Comparison of ENCODE assay signal across 25 mouse cellular contexts in genomic region chr3:95223041-95223440, GRCm38 (mm10). TPM values are rescaled to one million over a fixed set of nuclear protein-coding genes. Genes with fewer than 3 reads are reported as not detected.
A peak's percentile ranks its signal among the peaks of the same experiment; 100 is the strongest.
DNase-seq lines count a peak whose midpoint lies in the region; ATAC-seq and TF ChIP-seq lines count a peak whose summit lies in the region.
"Had no signal": no experiment of that assay in that cellular context is flagged by ENCODE, and none has a peak within 500 bp of the region (broad histone marks: within the 10 kb centered on the region; RNA-seq: fewer than 3 reads in every experiment).

No protein-coding gene starts in this region.

- no peaks in the 10 kb centered on the region for H3K27me3 ChIP-seq in embryonic facial prominence, embryonic 13.5 days
- H3K27me3 ChIP-seq in embryonic facial prominence, embryonic 10.5 days (replicated peaks; ENCODE audit: low read depth, poor library complexity, severe bottlenecking) = no peaks in the 10 kb centered on the region
- H3K27me3 ChIP-seq in heart, postnatal 0 days (ENCODE audit: control insufficient read depth, insufficient read depth, low read length) = no peaks in the 10 kb centered on the region
- H3K27me3 ChIP-seq: embryonic facial prominence, embryonic 15.5 days; hindbrain, embryonic 15.5 days had no signal

- H3K9me3 ChIP-seq in embryonic facial prominence, embryonic 13.5 days = no peaks in the 10 kb centered on the region
- no peaks in the 10 kb centered on the region; the same call in 1 of the 2 replicates for H3K9me3 ChIP-seq in embryonic facial prominence, embryonic 10.5 days
- H3K9me3 ChIP-seq in heart, postnatal 0 days (replicated peaks; ENCODE audit: control insufficient read depth, low read length) = no peaks in the 10 kb centered on the region
- H3K9me3 ChIP-seq: embryonic facial prominence, embryonic 15.5 days; forebrain, embryonic 10.5 days; G1E; hindbrain, embryonic 10.5 days; hindbrain, embryonic 15.5 days had no signal

- peaks cover 56% of the 10 kb centered on the region for H3K36me3 ChIP-seq in embryonic facial prominence, embryonic 13.5 days
- H3K36me3 ChIP-seq in embryonic facial prominence, embryonic 10.5 days (replicated peaks) = peaks cover 79% of the 10 kb centered on the region
- 0 out of 2 replicates have a peak, but pooled peaks cover 8% of the 10 kb centered on the region for H3K36me3 ChIP-seq in heart, postnatal 0 days (replicated peaks; ENCODE audit: control insufficient read depth, insufficient read depth, low read length)

- no peak overlapping the region for H3K27ac ChIP-seq in embryonic facial prominence, embryonic 13.5 days
- H3K27ac ChIP-seq in embryonic facial prominence, embryonic 10.5 days (replicated peaks) = no peak overlapping the region
- peak overlapping the region; percentile 47; the same call in 1 of the 2 replicates for H3K27ac ChIP-seq in heart, postnatal 0 days (ENCODE audit: low read depth)
- 0 out of 2 replicates have a peak overlapping the region, but pooled peaks have one; percentile 2 for H3K27ac ChIP-seq in brown adipose tissue, adult 24 weeks (replicated peaks; ENCODE audit: low read depth, low read length)
- H3K27ac ChIP-seq: embryonic facial prominence, embryonic 15.5 days; forebrain, embryonic 10.5 days; hindbrain, embryonic 10.5 days; hindbrain, embryonic 15.5 days had no signal

- no peak overlapping the region for H3K4me2 ChIP-seq in embryonic facial prominence, embryonic 13.5 days
- no peak overlapping the region for H3K4me2 ChIP-seq in heart, postnatal 0 days (ENCODE audit: low read depth, low read length)
- H3K4me2 ChIP-seq: embryonic facial prominence, embryonic 15.5 days; hindbrain, embryonic 15.5 days had no signal

- ATAC-seq in embryonic facial prominence, embryonic 13.5 days (ENCODE audit: insufficient number of reproducible peaks, insufficient read depth, low FRiP score, low TSS enrichment, low read depth) = no peak
- no peak for ATAC-seq in heart, postnatal 0 days (ENCODE audit: insufficient read depth, low read depth)
- ATAC-seq in CD4-positive, CD25-positive, alpha-beta regulatory T cell, adult 4 months = peak; percentile 4
- ATAC-seq: forebrain, embryonic 14.5 days; inflammation-experienced regulatory T-cells, adult 6 months; intestine, postnatal 0 days had no signal

- no peak overlapping the region for H3K4me3 ChIP-seq in embryonic facial prominence, embryonic 13.5 days
- no peak overlapping the region for H3K4me3 ChIP-seq in embryonic facial prominence, embryonic 10.5 days
- H3K4me3 ChIP-seq in heart, postnatal 0 days (ENCODE audit: low read depth, low read length) = no peak overlapping the region
- H3K4me3 ChIP-seq in brown adipose tissue, adult 24 weeks (ENCODE audit: insufficient read depth, low read depth, low read length) = no peak overlapping the region
- H3K4me3 ChIP-seq: embryonic facial prominence, embryonic 15.5 days; erythroblast, embryonic 14.5 days; forebrain, embryonic 10.5 days; hindbrain, embryonic 10.5 days; hindbrain, embryonic 15.5 days had no signal

- 98% methylated on average over 2 of the region's 2 CpGs for WGBS in embryonic facial prominence, embryonic 13.5 days
- WGBS in embryonic facial prominence, embryonic 10.5 days = 90% methylated on average over 2 of the region's 2 CpGs
- 93% methylated on average over 2 of the region's 2 CpGs for WGBS in heart, postnatal 0 days

- TF ChIP-seq CTCF in heart, postnatal 0 days (IDR thresholded peaks at IDR 0.05; ENCODE audit: low read depth) = no peak

- H3K4me1 ChIP-seq in embryonic facial prominence, embryonic 13.5 days = peaks cover 16% of the 10 kb centered on the region
- H3K4me1 ChIP-seq in embryonic facial prominence, embryonic 10.5 days = peaks cover 30% of the 10 kb centered on the region
- H3K4me1 ChIP-seq in heart, postnatal 0 days (ENCODE audit: control insufficient read depth, insufficient read depth) = peaks cover 14% of the 10 kb centered on the region; the same call in 1 of the 2 replicates
- H3K4me1 ChIP-seq in brown adipose tissue, adult 24 weeks (ENCODE audit: control insufficient read depth, insufficient read depth, insufficient read length, low read length) = no peaks in the 10 kb centered on the region

- intact Hi-C loops in gastrocnemius, postnatal 36 days (cut with DNase I) = loop anchor here (5.0 kb wide), 1 partner anchor 39 kb away; no protein-coding TSS in a partner anchor

- DNase-seq in embryonic facial prominence, embryonic 10.5 days (ENCODE audit: low spot score) = no peak
- DNase-seq in heart, postnatal 0 days (ENCODE audit: low spot score) = no peak
- no peak for DNase-seq in heart, adult 11 months
- DNase-seq in urinary bladder, adult 2 months (ENCODE audit: low spot score) = no peak
- no peak for DNase-seq in gastrocnemius, postnatal 36 days
- DNase-seq: adrenal gland, postnatal 14 days; cerebellum, adult 18-20 months; cerebellum, postnatal 36 days; gastrocnemius, postnatal 14 days; kidney, adult 8-10 months had no signal

- no peak for TF ChIP-seq EP300 in heart, postnatal 0 days (IDR thresholded peaks at IDR 0.05; ENCODE audit: low read depth)

- H3K9ac ChIP-seq in embryonic facial prominence, embryonic 13.5 days = 0 out of 2 replicates have a peak overlapping the region, but pooled peaks have one; percentile 11
- H3K9ac ChIP-seq in heart, postnatal 0 days (replicated peaks; ENCODE audit: low read depth, low read length) = no peak overlapping the region
- H3K9ac ChIP-seq: embryonic facial prominence, embryonic 15.5 days; hindbrain, embryonic 15.5 days had no signal

RNA-seq across cellular contexts. Expression of gene Gabpb2, which starts 5.3 kb away (rescaled TPM):
- 13.9 and 14.2 TPM in 2 replicates for polyA plus RNA-seq in embryonic facial prominence, embryonic 13.5 days (2015; fragmentation: Nextera tagmentation; extraction: Ambion mirVana)
- polyA plus RNA-seq in embryonic facial prominence, embryonic 10.5 days (2016; fragmentation: Nextera tagmentation; extraction: Ambion mirVana) = 12.0 and 12.5 TPM in 2 replicates
- total RNA-seq in heart, postnatal 0 days (2014; rRNA removed; ENCODE audit: low replicate concordance) = 6.6 and 7.2 TPM in 2 replicates
- 3.1 TPM in 2 replicates for polyA plus RNA-seq in heart, postnatal 0 days (2015; fragmentation: Nextera tagmentation; extraction: Ambion mirVana)
- 10 to 100 TPM; 31.0 to 37.1 TPM for polyA plus RNA-seq in CD4-positive, CD25-positive, alpha-beta regulatory T cell, adult 4 months (2017; shearing (Covaris generic))
- polyA plus RNA-seq in brown adipose tissue, adult 24 weeks (2012; ENCODE audit: insufficient read depth, insufficient read length, missing spikeins) = 11.3 and 12.2 TPM in 2 replicates
- 21.4 and 21.9 TPM in 2 replicates for polyA plus RNA-seq in urinary bladder, adult 2 months (2012; rRNA removed)
- 1 to 10 TPM; 6.6 to 8.0 TPM for total RNA-seq in gastrocnemius, postnatal 36 days (2021)

RNA-seq across cellular contexts. Expression of gene Cdc42se1, which starts 5.5 kb away (rescaled TPM):
- polyA plus RNA-seq in embryonic facial prominence, embryonic 13.5 days (2015; fragmentation: Nextera tagmentation; extraction: Ambion mirVana) = 89.6 and 91.2 TPM in 2 replicates
- 91.1 and 91.2 TPM in 2 replicates for polyA plus RNA-seq in embryonic facial prominence, embryonic 10.5 days (2016; fragmentation: Nextera tagmentation; extraction: Ambion mirVana)
- total RNA-seq in heart, postnatal 0 days (2014; rRNA removed; ENCODE audit: low replicate concordance) = 75.5 and 78.2 TPM in 2 replicates
- polyA plus RNA-seq in heart, postnatal 0 days (2015; fragmentation: Nextera tagmentation; extraction: Ambion mirVana) = 33.6 TPM in 2 replicates
- 100 to 1,000 TPM; 218 to 256 TPM for polyA plus RNA-seq in CD4-positive, CD25-positive, alpha-beta regulatory T cell, adult 4 months (2017; shearing (Covaris generic))
- 23.3 and 29.2 TPM in 2 replicates for polyA plus RNA-seq in brown adipose tissue, adult 24 weeks (2012; ENCODE audit: insufficient read depth, insufficient read length, missing spikeins)
- polyA plus RNA-seq in urinary bladder, adult 2 months (2012; rRNA removed) = 77.2 and 92.7 TPM in 2 replicates
- total RNA-seq in gastrocnemius, postnatal 36 days (2021) = 10 to 100 TPM; 14.2 to 18.4 TPM

RNA-seq across cellular contexts. Expression of gene Mllt11, which starts 8.9 kb away (rescaled TPM):
- 18.8 and 20.3 TPM in 2 replicates for polyA plus RNA-seq in embryonic facial prominence, embryonic 13.5 days (2015; fragmentation: Nextera tagmentation; extraction: Ambion mirVana)
- 29.9 and 35.2 TPM in 2 replicates for polyA plus RNA-seq in embryonic facial prominence, embryonic 10.5 days (2016; fragmentation: Nextera tagmentation; extraction: Ambion mirVana)
- 4.3 and 6.1 TPM in 2 replicates for total RNA-seq in heart, postnatal 0 days (2014; rRNA removed; ENCODE audit: low replicate concordance)
- 8.9 and 9.0 TPM in 2 replicates for polyA plus RNA-seq in heart, postnatal 0 days (2015; fragmentation: Nextera tagmentation; extraction: Ambion mirVana)
- 10 to 100 TPM; 19.0 to 24.1 TPM for polyA plus RNA-seq in CD4-positive, CD25-positive, alpha-beta regulatory T cell, adult 4 months (2017; shearing (Covaris generic))
- polyA plus RNA-seq in brown adipose tissue, adult 24 weeks (2012; ENCODE audit: insufficient read depth, insufficient read length, missing spikeins) = 3.5 and 7.0 TPM in 2 replicates
- 11.0 and 15.4 TPM in 2 replicates for polyA plus RNA-seq in urinary bladder, adult 2 months (2012; rRNA removed)
- total RNA-seq in gastrocnemius, postnatal 36 days (2021) = 10 to 100 TPM; 48.5 to 63.2 TPM

RNA-seq across cellular contexts. Expression of gene Gm128, which starts 18.4 kb away (rescaled TPM):
- 0.46 and 0.61 TPM in 2 replicates for polyA plus RNA-seq in embryonic facial prominence, embryonic 13.5 days (2015; fragmentation: Nextera tagmentation; extraction: Ambion mirVana)
- polyA plus RNA-seq in embryonic facial prominence, embryonic 10.5 days (2016; fragmentation: Nextera tagmentation; extraction: Ambion mirVana) = 0.38 and 0.45 TPM in 2 replicates
- total RNA-seq in heart, postnatal 0 days (2014; rRNA removed; ENCODE audit: low replicate concordance) = 1.1 TPM in 1 of 2 replicates, not detected in the other
- polyA plus RNA-seq in heart, postnatal 0 days (2015; fragmentation: Nextera tagmentation; extraction: Ambion mirVana) = 0.07 TPM in 1 of 2 replicates, not detected in the other
- polyA plus RNA-seq in CD4-positive, CD25-positive, alpha-beta regulatory T cell, adult 4 months (2017; shearing (Covaris generic)) = 1 to 10 TPM in 1 of 2 experiments, under 1 TPM in 1; 0.65 to 1.1 TPM
- polyA plus RNA-seq in brown adipose tissue, adult 24 weeks (2012; ENCODE audit: insufficient read depth, insufficient read length, missing spikeins) = not detected in 2 replicates
- polyA plus RNA-seq in urinary bladder, adult 2 months (2012; rRNA removed) = 0.47 and 0.58 TPM in 2 replicates
- not detected for total RNA-seq in gastrocnemius, postnatal 36 days (2021)
- total RNA-seq: adrenal gland, postnatal 14 days; G1E; heart, postnatal 25 days had no signal
- polyA plus RNA-seq: erythroblast, embryonic 14.5 days; forebrain, embryonic 14.5 days; G1E had no signal

RNA-seq across cellular contexts. Expression of gene Bnipl, which starts 28.0 kb away (rescaled TPM):
- 4.9 and 6.2 TPM in 2 replicates for polyA plus RNA-seq in embryonic facial prominence, embryonic 13.5 days (2015; fragmentation: Nextera tagmentation; extraction: Ambion mirVana)
- 0.99 and 2.0 TPM in 2 replicates for polyA plus RNA-seq in embryonic facial prominence, embryonic 10.5 days (2016; fragmentation: Nextera tagmentation; extraction: Ambion mirVana)
- 3.9 TPM in 1 of 2 replicates, not detected in the other for total RNA-seq in heart, postnatal 0 days (2014; rRNA removed; ENCODE audit: low replicate concordance)
- not detected in 2 replicates for polyA plus RNA-seq in heart, postnatal 0 days (2015; fragmentation: Nextera tagmentation; extraction: Ambion mirVana)
- polyA plus RNA-seq in CD4-positive, CD25-positive, alpha-beta regulatory T cell, adult 4 months (2017; shearing (Covaris generic)) = not detected
- polyA plus RNA-seq in brown adipose tissue, adult 24 weeks (2012; ENCODE audit: insufficient read depth, insufficient read length, missing spikeins) = not detected in 2 replicates
- 13.5 and 15.1 TPM in 2 replicates for polyA plus RNA-seq in urinary bladder, adult 2 months (2012; rRNA removed)
- not detected for total RNA-seq in gastrocnemius, postnatal 36 days (2021)
- total RNA-seq: adrenal gland, adult 18-20 months; G1E; gastrocnemius, postnatal 14 days; heart, postnatal 25 days had no signal
- polyA plus RNA-seq: erythroblast, embryonic 14.5 days; forebrain, embryonic 14.5 days; heart, embryonic 14.5 days; intestine, postnatal 0 days had no signal

Comparison
In these comparisons a context has a peak if more than half of its experiments do, and no peak if none do; other contexts are left out.
1. H3K27ac ChIP-seq: peak in heart, postnatal 0 days (single experiment) and brown adipose tissue, adult 24 weeks (single experiment); none in embryonic facial prominence, embryonic 13.5 days (single experiment) and embryonic facial prominence, embryonic 10.5 days (single experiment).